Mouse (Mus musculus) heart, postnatal 0 days (tissue): Measurements from ENCODE around the gene Gdf5.

Experiments used
- CTCF ChIP-seq: IDR thresholded peaks from 2 replicates; pipeline ENCODE4 v1.5.1; 2016; ENCODE audit warnings: antibody characterized with exemption, control low read depth, low read depth
- EP300 ChIP-seq: IDR thresholded peaks from 2 replicates; pipeline ENCODE4 v1.6.1; 2016; ENCODE audit warnings: antibody characterized with exemption, low read depth

DNA sequence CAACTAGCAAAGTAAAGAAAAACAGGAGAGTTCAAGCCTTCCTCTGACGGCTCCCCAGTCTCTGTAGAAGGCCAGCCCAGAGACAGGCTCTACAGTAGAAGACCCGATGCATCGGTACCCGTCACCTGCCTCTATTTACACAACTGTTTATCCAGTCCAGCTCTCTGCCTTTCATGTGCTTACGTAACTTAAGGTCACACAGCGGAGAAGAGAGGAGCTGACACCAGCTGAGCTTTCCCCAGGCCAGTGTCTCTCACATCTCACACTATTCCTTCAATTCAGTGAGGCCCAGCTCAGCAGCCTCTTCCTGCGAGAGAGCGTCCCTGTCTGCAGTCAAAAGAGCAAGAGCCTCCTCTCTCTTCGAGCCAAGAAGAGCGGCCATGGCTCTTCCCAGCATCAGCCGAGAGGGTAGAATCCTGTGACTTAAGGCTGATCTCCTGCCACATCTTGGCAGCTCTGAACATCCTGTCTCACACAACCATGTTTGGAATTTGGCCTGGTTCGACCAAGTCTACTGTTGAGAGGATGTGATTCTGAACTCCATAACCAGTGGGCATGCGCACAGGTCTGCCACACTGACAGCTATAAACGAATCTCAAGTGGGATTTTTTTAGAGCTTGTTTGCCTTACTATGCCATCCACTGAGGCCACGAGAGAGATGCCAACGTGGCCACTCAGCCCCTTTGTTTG lies 50.0 kb downstream of the Gdf5 start:
- no peak for TF ChIP-seq CTCF
- no peak for TF ChIP-seq EP300
